Mouse (Mus musculus) CD4-positive helper T cell, adult 2 months (primary cell): ENCODE results near the gene Otub1.

Experiments used
- DNase-seq: peaks from one replicate; pipeline ENCODE4 v3.0.0-alpha.2; 2012; ENCODE audit warnings: low read depth, missing footprints, low spot score

Gene Otub1

GRCm38 (mm10) chr19:7209907-7210646, 4.0 kb upstream of the Otub1 start:
- no peak for DNase-seq

- no peak for DNase-seq
Measured at GRCm38 (mm10) chr19:7205326-7205725, 790 bp downstream of the Otub1 start.

- no peak for DNase-seq
Measured at GRCm38 (mm10) chr19:7204898-7205297, 1.2 kb downstream of the Otub1 start.

- DNase-seq = no peak
Measured at GRCm38 (mm10) chr19:7200427-7200826, 5.7 kb downstream of the Otub1 start.

GRCm38 (mm10) chr19:7199089-7199488, 7.0 kb downstream of the Otub1 start:
- no peak for DNase-seq

- DNase-seq = no peak
Measured at GRCm38 (mm10) chr19:7197445-7197844, 8.7 kb downstream of the Otub1 start.

- DNase-seq = no peak
Measured at GRCm38 (mm10) chr19:7196741-7197270, 9.3 kb downstream of the Otub1 start.

GRCm38 (mm10) chr19:7195900-7196728, 10.0 kb downstream of the Otub1 start:
- peak; percentile 34 for DNase-seq

- no peak for DNase-seq
Measured at GRCm38 (mm10) chr19:7192561-7192967, 13.6 kb downstream of the Otub1 start.

- no peak for DNase-seq
Measured at GRCm38 (mm10) chr19:7191639-7192038, 14.5 kb downstream of the Otub1 start.

- no peak for DNase-seq
Measured at GRCm38 (mm10) chr19:7190986-7191385, 15.1 kb downstream of the Otub1 start.

- no peak for DNase-seq
Measured at GRCm38 (mm10) chr19:7189026-7189425, 17.1 kb downstream of the Otub1 start.

- no peak for DNase-seq
Measured at GRCm38 (mm10) chr19:7187157-7187556, 19.0 kb downstream of the Otub1 start.

GRCm38 (mm10) chr19:7185715-7186291, 20.3 kb downstream of the Otub1 start:
- DNase-seq = no peak

GRCm38 (mm10) chr19:7185059-7185458, 21.1 kb downstream of the Otub1 start:
- no peak for DNase-seq

GRCm38 (mm10) chr19:7183419-7183818, 22.7 kb downstream of the Otub1 start:
- no peak for DNase-seq

- peak; percentile 27 for DNase-seq
Measured at GRCm38 (mm10) chr19:7182273-7182949, 23.7 kb downstream of the Otub1 start.

- no peak for DNase-seq
Measured at GRCm38 (mm10) chr19:7181496-7181895, 24.6 kb downstream of the Otub1 start.

GRCm38 (mm10) chr19:7180756-7181405, 25.2 kb downstream of the Otub1 start:
- DNase-seq = no peak

- no peak for DNase-seq
Measured at GRCm38 (mm10) chr19:7178841-7179452, 27.2 kb downstream of the Otub1 start.
